Mouse (Mus musculus) cortical plate, adult 2 months (tissue): ENCODE measurements at regions not wholly inside any gene's neighbourhood (a gene's known extent, or its start where the extent isn't known, plus 50 kb on each side); places are given as distances from the start of the nearest gene placed in this dataset.

Experiments
- CTCF ChIP-seq: fragments of 200-500 bp; IDR thresholded peaks from 2 replicates; pipeline ENCODE4 v1.5.1; 2011; ENCODE audit warnings: mild to moderate bottlenecking, control low read depth, low read length; ENCODE audit not compliant: insufficient read depth; ENCODE audit errors: extremely low read depth
- POLR2A ChIP-seq: fragments of 200-500 bp; IDR thresholded peaks from 2 replicates; pipeline ENCODE4 v1.6.1; 2011; ENCODE audit warnings: mild to moderate bottlenecking, low read length, control low read depth; ENCODE audit not compliant: insufficient read depth; ENCODE audit errors: extremely low read depth

DNA sequence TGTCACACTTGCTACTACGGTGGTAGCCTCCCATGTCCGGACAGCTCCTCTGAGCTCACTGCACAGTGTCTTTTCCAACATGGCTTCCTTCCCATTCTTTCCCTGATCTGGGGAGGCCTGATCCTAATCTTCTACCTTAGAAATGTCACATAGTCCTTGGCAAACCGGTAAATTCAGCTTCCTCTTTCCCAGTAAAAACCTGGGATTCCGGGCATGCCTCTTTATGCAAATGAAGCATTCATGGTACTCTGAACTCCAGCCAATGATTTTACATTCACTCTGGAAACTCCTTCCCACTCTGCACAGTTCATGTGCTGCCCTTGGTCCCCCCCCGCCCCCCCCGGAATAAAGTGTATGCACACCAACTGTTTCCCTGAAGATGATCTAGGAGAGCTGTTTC, 134.6 kb upstream of the Zfp217 start:
- TF ChIP-seq CTCF (no peak), POLR2A (no peak)
